Mouse (Mus musculus) heart, postnatal 0 days (tissue): ENCODE data around the gene N4bp3. TPM values are rescaled to one million over a fixed set of nuclear protein-coding genes. Genes with fewer than 3 reads are reported as not detected.
"Not testable (repeated sequence)": the region's sequence is repeated elsewhere in the genome, so short reads cannot be mapped to it uniquely, and the experiment has no call there.

Experiments used
- ATAC-seq: fragments of 200-750 bp; cut with Nextera tagmentation; 2 replicates; pipeline ENCODE4 v1.8.0; 2017; ENCODE audit warnings: low read depth, moderate number of reproducible peaks, moderate library complexity; ENCODE audit not compliant: insufficient read depth
- DNase-seq: peaks from one replicate; pipeline ENCODE4 v3.0.0-alpha.2; 2016; ENCODE audit warnings: low spot score
- H3K27ac ChIP-seq: fragments of 300-500 bp; sonication (generic); 2 replicates; pipeline ENCODE4 v1.5.1; 2014; ENCODE audit warnings: low read depth, mild to moderate bottlenecking
- H3K27me3 ChIP-seq: fragments of 300-500 bp; sonication (generic); 2 replicates; pipeline ENCODE4 v1.6.1; 2014; ENCODE audit warnings: low read length, mixed read lengths; ENCODE audit not compliant: control insufficient read depth, insufficient read depth
- H3K36me3 ChIP-seq: fragments of 300-500 bp; sonication (generic); replicated peaks from 2 replicates; pipeline ENCODE4 v1.6.1; 2014; ENCODE audit warnings: low read length, mixed read lengths; ENCODE audit not compliant: control insufficient read depth, insufficient read depth
- H3K4me1 ChIP-seq: fragments of 300-500 bp; sonication (generic); 2 replicates; pipeline ENCODE4 v1.6.1; 2014; ENCODE audit warnings: antibody characterized with exemption; ENCODE audit not compliant: control insufficient read depth, insufficient read depth
- H3K4me2 ChIP-seq: fragments of 300-500 bp; sonication (generic); 2 replicates; pipeline ENCODE4 v1.6.1; 2014; ENCODE audit warnings: low read depth, mild to moderate bottlenecking, low read length, moderate library complexity
- H3K4me3 ChIP-seq: fragments of 300-500 bp; sonication (generic); 2 replicates; pipeline ENCODE4 v1.5.1; 2014; ENCODE audit warnings: low read depth, low read length
- H3K9ac ChIP-seq: fragments of 300-500 bp; sonication (generic); replicated peaks from 2 replicates; pipeline ENCODE4 v1.6.1; 2014; ENCODE audit warnings: low read depth, low read length, mixed read lengths
- H3K9me3 ChIP-seq: fragments of 300-500 bp; sonication (generic); replicated peaks from 2 replicates; pipeline ENCODE4 v1.6.1; 2016; ENCODE audit warnings: low read length; ENCODE audit not compliant: control insufficient read depth
- CTCF ChIP-seq: IDR thresholded peaks from 2 replicates; pipeline ENCODE4 v1.5.1; 2016; ENCODE audit warnings: antibody characterized with exemption, control low read depth, low read depth
- EP300 ChIP-seq: IDR thresholded peaks from 2 replicates; pipeline ENCODE4 v1.6.1; 2016; ENCODE audit warnings: antibody characterized with exemption, low read depth
- WGBS: fragments of 180-500 bp; shearing (Covaris S2); extraction: QIAGEN DNeasy Blood & Tissue Kit; methylation state at CpG from one replicate; pipeline ENCODE4 v1.1.7; 2014; 5-methylcytosine and 5-hydroxymethylcytosine counted together
- polyA plus RNA-seq: library from polyadenylated mRNA; unstranded; fragments of >200 nt; fragmentation: Nextera tagmentation; extraction: Ambion mirVana; gene quantifications from 2 replicates; pipeline ENCODE4 v1.2.1, GENCODE M21; 2015
- total RNA-seq: library from RNA; depleted of rRNA; stranded (reverse); fragments of >200 nt; gene quantifications from 2 replicates; pipeline ENCODE4 v1.2.3, GENCODE M21; 2014; ENCODE audit warnings: low replicate concordance

N4bp3 gene
- total and polyA plus RNA-seq, 2 experiments from 2014 or later = 20.2 to 34.8 TPM

- ATAC-seq (no peak), DNase-seq (no peak)
- peaks cover 9% of the 10 kb centered on the region for H3K36me3 ChIP-seq
- H3K9ac ChIP-seq = no peak overlapping the region
- no peak overlapping the region for H3K27ac ChIP-seq
- WGBS = 85% methylated on average over 3 of the region's 3 CpGs
- peaks cover 25% of the 10 kb centered on the region for H3K4me1 ChIP-seq
- no peak overlapping the region for H3K4me3 ChIP-seq
- no peak for TF ChIP-seq EP300
- TF ChIP-seq CTCF = no peak
- H3K4me2 ChIP-seq = no peak overlapping the region
- no peaks in the 10 kb centered on the region for H3K27me3 ChIP-seq
- H3K9me3 ChIP-seq = no peaks in the 10 kb centered on the region
Measured at GRCm38 (mm10) chr11:51633721-51634120, 16.9 kb downstream of the N4bp3 start.

- H3K4me2 ChIP-seq, H3K27ac ChIP-seq, H3K4me3 ChIP-seq, H3K27me3 ChIP-seq, H3K9me3 ChIP-seq, H3K9ac ChIP-seq, DNase-seq, ATAC-seq: not testable (repeated sequence)
- 88% methylated on average over 7 of the region's 7 CpGs for WGBS
- H3K4me1 ChIP-seq = peaks cover 24% of the 10 kb centered on the region
- peaks cover 11% of the 10 kb centered on the region for H3K36me3 ChIP-seq
Measured at GRCm38 (mm10) chr11:51633200-51633599, 17.4 kb downstream of the N4bp3 start.

- ATAC-seq (no peak), DNase-seq (no peak)
- Histone ChIP-seq H3K27ac (peak overlapping the region; percentile 30), H3K4me3 (no peak overlapping the region), H3K36me3 (peaks cover 20% of the 10 kb centered on the region), H3K4me1 (peaks cover 17% of the 10 kb centered on the region), H3K9ac (no peak overlapping the region), H3K9me3 (no peaks in the 10 kb centered on the region), H3K4me2 (no peak overlapping the region), H3K27me3 (no peaks in the 10 kb centered on the region)
- WGBS = 74% methylated on average over 6 of the region's 6 CpGs
- no peak for TF ChIP-seq EP300
- TF ChIP-seq CTCF = no peak
Measured at GRCm38 (mm10) chr11:51632130-51632753, 18.4 kb downstream of the N4bp3 start.

GRCm38 (mm10) chr11:51629651-51630314 lies 20.9 kb downstream of the N4bp3 start:
- DNase-seq (no peak), ATAC-seq (no peak)
- Histone ChIP-seq H3K4me1 (peaks cover 13% of the 10 kb centered on the region; the same call in 1 of the 2 replicates), H3K27me3 (no peaks in the 10 kb centered on the region), H3K9ac (no peak overlapping the region), H3K9me3 (no peaks in the 10 kb centered on the region), H3K36me3 (peaks cover 41% of the 10 kb centered on the region), H3K27ac (no peak overlapping the region), H3K4me2 (no peak overlapping the region), H3K4me3 (no peak overlapping the region)
- 69% methylated on average over 15 of the region's 15 CpGs for WGBS
- TF ChIP-seq EP300 = no peak
- TF ChIP-seq CTCF = no peak

- H3K27ac ChIP-seq = no peak overlapping the region
- WGBS = 75% methylated on average over 8 of the region's 8 CpGs
- TF ChIP-seq EP300 (no peak), CTCF (no peak)
- ATAC-seq (no peak), DNase-seq (no peak)
- H3K4me2 ChIP-seq = no peak overlapping the region
- H3K4me3 ChIP-seq = no peak overlapping the region
- no peaks in the 10 kb centered on the region for H3K27me3 ChIP-seq
- H3K36me3 ChIP-seq = peaks cover 60% of the 10 kb centered on the region
- no peak overlapping the region for H3K9ac ChIP-seq
- 0 out of 2 replicates have a peak, but pooled peaks cover 7% of the 10 kb centered on the region for H3K4me1 ChIP-seq
- no peaks in the 10 kb centered on the region for H3K9me3 ChIP-seq
Measured at GRCm38 (mm10) chr11:51627907-51628306, 22.7 kb downstream of the N4bp3 start.
